Mouse (Mus musculus): ENCODE results near the gene Gm14819.
"Not testable (repeated sequence)": the region's sequence is repeated elsewhere in the genome, so short reads cannot be mapped to it uniquely, and the experiment has no call there.

The Gm14819 gene

DNA sequence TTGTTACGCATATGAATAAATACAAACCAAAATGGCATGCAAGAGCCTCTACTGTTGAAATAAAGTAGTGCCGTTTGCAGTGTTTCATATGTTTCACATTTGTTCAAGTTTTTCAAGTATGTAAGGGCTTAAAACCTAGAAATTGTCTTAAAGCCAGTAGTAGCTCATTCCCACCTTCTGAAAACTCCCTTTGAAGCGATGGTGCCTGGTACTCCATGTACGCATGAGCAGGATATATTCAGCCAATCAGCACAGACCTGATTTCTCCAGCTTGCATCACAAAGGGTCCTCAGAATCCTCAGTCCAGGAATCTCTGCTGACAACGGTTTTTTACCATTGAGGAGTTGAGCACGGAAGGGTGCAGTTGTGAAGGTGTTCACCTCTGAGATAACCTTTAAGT, at the start of gene Gm14819:
Gene Gm14819 (plus strand): TSS at position 301 of the 400 bp plus-strand sequence.
- not testable (repeated sequence) for DNase-seq (ENCODE audit: extremely low spot score, low read depth, low spot score)
